Mouse (Mus musculus): ENCODE measurements around the gene Ggact. TPM values are rescaled to one million over a fixed set of nuclear protein-coding genes. Genes with fewer than 3 reads are reported as not detected.

Gene Ggact
- polyA plus RNA-seq, 1 experiment from 2014 or later = 4.8 TPM

DNA sequence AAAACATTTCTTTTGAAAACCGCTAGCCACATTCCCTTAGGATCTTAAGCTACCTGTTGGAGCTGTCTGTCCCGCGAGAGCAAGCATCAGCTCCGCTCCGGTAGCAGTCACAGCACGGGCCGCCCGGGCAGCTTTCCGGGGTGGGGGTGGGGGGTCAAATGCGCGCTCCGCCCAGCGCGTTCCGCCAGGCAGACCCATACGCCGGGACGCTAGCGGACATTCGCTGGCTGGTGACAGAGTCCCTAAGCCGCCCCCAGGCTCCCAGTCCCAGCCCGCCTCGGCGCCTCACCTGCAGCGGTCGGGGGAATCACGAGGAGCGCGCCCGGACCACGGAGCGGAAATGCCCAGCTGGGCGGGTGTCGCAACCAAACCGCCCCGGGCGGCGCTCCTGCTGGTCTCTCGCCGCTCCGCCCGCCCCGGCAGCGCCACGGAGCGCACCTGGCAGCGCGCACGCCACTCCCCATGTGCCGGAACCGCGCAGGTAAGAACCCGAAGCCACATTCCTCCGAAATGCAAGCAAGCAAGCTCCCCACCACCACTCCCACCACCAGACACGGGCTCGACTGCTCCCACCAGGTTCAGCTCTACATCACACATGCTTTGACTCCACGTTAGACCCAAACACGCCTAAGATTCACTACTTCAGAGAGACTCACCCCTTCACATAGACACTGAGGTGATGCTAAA lies 602 bp downstream of the Ggact start:
- peak overlapping the region; percentile 49 for H3K4me3 ChIP-seq
- H3K27me3 ChIP-seq = peaks cover 12% of the 10 kb centered on the region; the same call in 1 of the 2 replicates
- peak; percentile 83 for ATAC-seq (replicated peaks)
- no peaks in the 10 kb centered on the region; the same call in 1 of the 2 replicates for H3K9me3 ChIP-seq
- H3K4me2 ChIP-seq (replicated peaks) = peak overlapping the region; percentile 88
- peaks cover 10% of the 10 kb centered on the region; the same call in 1 of the 2 replicates for H3K4me1 ChIP-seq
- H3K36me3 ChIP-seq = 0 out of 2 replicates have a peak, but pooled peaks cover 3% of the 10 kb centered on the region
- H3K27ac ChIP-seq (replicated peaks) = no peak overlapping the region
- H3K9ac ChIP-seq (replicated peaks) = peak overlapping the region; percentile 52
- WGBS = under 1% methylated on average over 50 of the region's 58 CpGs

DNA sequence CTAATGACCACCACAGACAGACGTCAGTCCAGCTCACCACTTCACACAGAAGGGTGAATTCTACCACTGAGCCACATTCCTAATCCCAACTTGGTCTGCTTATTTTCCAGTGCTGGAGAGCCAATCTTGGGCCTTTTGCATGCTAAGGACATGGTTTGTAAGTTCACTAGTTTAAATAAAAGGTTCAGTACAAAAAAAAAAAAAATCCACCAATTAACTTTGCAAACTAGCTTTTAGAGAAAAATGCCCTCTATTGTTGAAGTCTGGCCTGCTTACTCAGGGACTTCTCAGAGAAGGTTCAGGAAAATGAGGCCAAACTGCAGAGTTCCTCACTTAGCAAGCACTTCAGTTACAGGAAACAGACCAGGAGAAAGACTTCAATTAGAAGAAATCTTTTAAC lies 1.4 kb downstream of the Ggact start:
- peak overlapping the region; percentile 88 for H3K4me2 ChIP-seq (replicated peaks)
- H3K4me3 ChIP-seq = 0 out of 2 replicates have a peak overlapping the region, but pooled peaks have one; percentile 49
- H3K27me3 ChIP-seq = peaks cover 12% of the 10 kb centered on the region; the same call in 1 of the 2 replicates
- 38% methylated on average over 1 of the region's 1 CpGs for WGBS
- no peak for ATAC-seq (replicated peaks)
- H3K27ac ChIP-seq (replicated peaks) = no peak overlapping the region
- peaks cover under 1% of the 10 kb centered on the region; the same call in 1 of the 2 replicates for H3K9me3 ChIP-seq
- H3K4me1 ChIP-seq = peaks cover 10% of the 10 kb centered on the region; the same call in 1 of the 2 replicates
- 0 out of 2 replicates have a peak, but pooled peaks cover 3% of the 10 kb centered on the region for H3K36me3 ChIP-seq
- H3K9ac ChIP-seq (replicated peaks) = no peak overlapping the region

DNA sequence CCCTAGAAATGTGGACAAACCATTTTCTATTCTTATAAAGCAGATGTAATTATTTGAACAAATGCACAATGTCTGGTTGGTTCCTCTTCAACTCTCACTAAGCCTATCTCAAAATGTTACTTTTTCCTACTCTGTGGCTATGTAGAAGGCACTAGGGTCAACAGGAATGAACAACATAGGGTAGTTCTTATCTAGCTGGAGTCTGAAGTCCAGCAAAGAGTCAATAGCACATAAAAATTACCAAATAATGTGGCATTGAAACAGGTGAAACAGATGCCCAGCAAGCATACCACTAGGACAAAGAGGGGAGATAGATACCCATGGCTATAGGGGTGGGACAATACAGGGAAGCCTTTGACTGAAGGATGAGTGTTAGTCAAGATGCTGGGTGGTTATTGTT lies 2.3 kb downstream of the Ggact start:
- Histone ChIP-seq H3K9me3 (peaks cover 4% of the 10 kb centered on the region; the same call in 1 of the 2 replicates), H3K27ac (replicated peaks) (no peak overlapping the region), H3K9ac (replicated peaks) (no peak overlapping the region), H3K27me3 (peaks cover 12% of the 10 kb centered on the region; the same call in 1 of the 2 replicates), H3K36me3 (no peaks in the 10 kb centered on the region), H3K4me1 (peaks cover 10% of the 10 kb centered on the region; the same call in 1 of the 2 replicates), H3K4me2 (replicated peaks) (no peak overlapping the region), H3K4me3 (no peak overlapping the region)
- no peak for ATAC-seq (replicated peaks)

GRCm38 (mm10) chr14:122909368-122910091 lies 4.0 kb downstream of the Ggact start:
- Histone ChIP-seq H3K9me3 (peaks cover 4% of the 10 kb centered on the region; the same call in 1 of the 2 replicates), H3K4me2 (replicated peaks) (no peak overlapping the region), H3K4me1 (peaks cover 10% of the 10 kb centered on the region; the same call in 1 of the 2 replicates), H3K4me3 (no peak overlapping the region), H3K27ac (replicated peaks) (no peak overlapping the region), H3K36me3 (no peaks in the 10 kb centered on the region), H3K27me3 (peaks cover 12% of the 10 kb centered on the region; the same call in 1 of the 2 replicates), H3K9ac (replicated peaks) (no peak overlapping the region)
- no peak for ATAC-seq (replicated peaks)
- WGBS = 91% methylated on average over 5 of the region's 5 CpGs

DNA sequence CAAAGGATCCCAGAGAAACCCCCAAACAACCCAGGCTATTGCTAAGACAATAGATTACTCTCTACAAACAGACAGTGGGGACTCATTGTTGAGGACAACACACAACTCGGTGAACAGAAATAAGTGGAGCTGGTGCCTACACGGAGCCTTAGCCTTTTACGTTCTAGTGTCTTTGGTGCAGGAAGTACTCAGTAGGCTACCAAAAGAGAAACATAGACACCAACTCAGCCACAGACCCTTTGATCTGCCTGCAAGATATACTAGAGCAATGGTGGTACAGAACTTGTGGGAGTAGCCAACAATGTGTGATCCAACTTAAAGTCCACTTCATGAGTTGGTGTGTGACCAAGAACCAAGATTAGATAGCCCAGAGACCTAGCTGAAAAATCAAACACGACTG lies 5.5 kb downstream of the Ggact start:
- WGBS = 97% methylated on average over 4 of the region's 4 CpGs
- Histone ChIP-seq H3K4me1 (peaks cover 11% of the 10 kb centered on the region), H3K36me3 (no peaks in the 10 kb centered on the region), H3K4me2 (replicated peaks) (no peak overlapping the region), H3K27ac (replicated peaks) (no peak overlapping the region), H3K4me3 (no peak overlapping the region), H3K9ac (replicated peaks) (no peak overlapping the region), H3K9me3 (peaks cover 4% of the 10 kb centered on the region; the same call in 1 of the 2 replicates), H3K27me3 (peaks cover 4% of the 10 kb centered on the region; the same call in 1 of the 2 replicates)
- no peak for ATAC-seq (replicated peaks)

DNA sequence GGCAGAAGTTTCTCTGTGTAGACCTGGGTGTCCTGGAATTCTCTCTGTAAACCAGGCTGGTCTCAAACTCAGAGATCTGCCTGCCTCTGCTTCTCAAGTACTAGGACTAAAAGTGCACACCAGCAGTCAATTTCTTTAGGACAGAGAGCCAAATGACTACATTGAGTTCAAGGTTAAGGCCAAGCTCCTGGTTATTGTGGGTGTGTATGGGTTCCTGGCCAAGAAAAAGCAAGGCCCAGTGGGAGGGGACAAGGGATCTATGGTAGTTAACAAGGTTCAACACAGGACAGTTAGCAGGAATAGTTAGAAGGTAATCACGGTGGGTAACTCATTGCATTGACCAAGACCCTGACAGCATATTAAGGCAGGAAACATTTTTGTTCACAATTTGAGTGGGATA lies 8.6 kb downstream of the Ggact start:
- no peaks in the 10 kb centered on the region for H3K27me3 ChIP-seq
- no peak overlapping the region for H3K4me3 ChIP-seq
- peaks cover 4% of the 10 kb centered on the region; the same call in 1 of the 2 replicates for H3K9me3 ChIP-seq
- no peak overlapping the region for H3K27ac ChIP-seq (replicated peaks)
- no peak for ATAC-seq (replicated peaks)
- no peak overlapping the region for H3K9ac ChIP-seq (replicated peaks)
- 97% methylated on average over 1 of the region's 1 CpGs for WGBS
- H3K4me2 ChIP-seq (replicated peaks) = no peak overlapping the region
- peaks cover 20% of the 10 kb centered on the region for H3K4me1 ChIP-seq
- no peaks in the 10 kb centered on the region for H3K36me3 ChIP-seq

DNA sequence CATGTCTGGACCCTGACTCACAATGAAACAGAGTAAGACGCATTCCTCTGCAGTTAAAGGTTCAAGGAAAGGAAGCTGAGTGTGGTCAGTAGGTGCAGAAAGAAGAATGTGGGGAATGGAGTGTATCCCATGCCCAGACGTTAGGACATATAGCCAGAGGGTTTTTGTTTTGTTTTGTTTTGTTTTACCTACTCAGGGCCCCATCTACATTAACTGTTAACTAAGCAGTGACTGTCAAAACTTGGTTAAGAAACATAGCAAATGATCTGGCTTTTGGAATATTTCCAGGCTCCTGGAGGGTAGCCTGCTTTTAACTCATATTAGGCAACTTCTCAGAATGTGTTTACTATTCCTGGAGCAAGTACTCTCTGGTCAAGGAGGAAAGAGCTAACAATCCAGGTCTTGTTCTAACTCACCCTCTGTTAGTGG lies 9.6 kb downstream of the Ggact start:
- Histone ChIP-seq H3K36me3 (no peaks in the 10 kb centered on the region), H3K4me3 (no peak overlapping the region), H3K4me2 (replicated peaks) (no peak overlapping the region), H3K9ac (replicated peaks) (no peak overlapping the region), H3K9me3 (peaks cover 4% of the 10 kb centered on the region; the same call in 1 of the 2 replicates), H3K4me1 (peaks cover 20% of the 10 kb centered on the region), H3K27me3 (no peaks in the 10 kb centered on the region), H3K27ac (replicated peaks) (no peak overlapping the region)
- no peak for ATAC-seq (replicated peaks)
- 45% methylated on average over 2 of the region's 2 CpGs for WGBS

- H3K4me2 ChIP-seq (replicated peaks) = no peak overlapping the region
- no peaks in the 10 kb centered on the region for H3K27me3 ChIP-seq
- no peak overlapping the region for H3K9ac ChIP-seq (replicated peaks)
- H3K27ac ChIP-seq (replicated peaks) = no peak overlapping the region
- WGBS = 28% methylated on average over 4 of the region's 4 CpGs
- peak; percentile 88 for ATAC-seq (replicated peaks)
- no peaks in the 10 kb centered on the region for H3K36me3 ChIP-seq
- peaks cover 4% of the 10 kb centered on the region; the same call in 1 of the 2 replicates for H3K9me3 ChIP-seq
- H3K4me1 ChIP-seq = peaks cover 20% of the 10 kb centered on the region
- H3K4me3 ChIP-seq = no peak overlapping the region
Observed at GRCm38 (mm10) chr14:122902884-122903283, 10.7 kb downstream of the Ggact start.

DNA sequence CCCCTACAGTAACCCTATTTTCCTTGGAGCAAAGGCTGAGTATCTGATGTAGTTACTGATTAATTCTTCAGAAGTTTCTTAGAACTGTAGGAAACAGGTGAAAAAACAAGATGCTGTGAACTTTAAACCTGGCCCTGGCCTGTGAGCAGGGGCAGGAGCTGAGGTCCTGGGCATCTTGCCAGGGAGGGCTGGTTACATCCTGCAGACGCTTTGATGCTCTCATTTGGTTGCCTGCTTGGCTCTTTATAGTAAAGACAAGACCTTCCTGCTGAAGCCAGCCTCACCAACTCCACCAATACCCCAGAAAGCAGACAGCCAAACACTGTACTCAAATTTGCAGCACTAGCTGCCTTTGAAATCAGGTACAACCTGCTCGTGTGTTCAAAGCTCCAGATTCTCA lies 11.4 kb downstream of the Ggact start:
- Histone ChIP-seq H3K27ac (replicated peaks) (no peak overlapping the region), H3K4me2 (replicated peaks) (no peak overlapping the region), H3K36me3 (no peaks in the 10 kb centered on the region), H3K9ac (replicated peaks) (no peak overlapping the region), H3K4me3 (no peak overlapping the region), H3K9me3 (0 out of 2 replicates have a peak, but pooled peaks cover 3% of the 10 kb centered on the region), H3K27me3 (no peaks in the 10 kb centered on the region; the same call in 1 of the 2 replicates), H3K4me1 (peaks cover 20% of the 10 kb centered on the region)
- no peak for ATAC-seq (replicated peaks)
- whole genome bisulfite sequencing = 45% methylated on average over 2 of the region's 2 CpGs

GRCm38 (mm10) chr14:122901715-122902114 lies 11.8 kb downstream of the Ggact start:
- WGBS = 90% methylated on average over 2 of the region's 2 CpGs
- H3K4me2 ChIP-seq (replicated peaks) = no peak overlapping the region
- no peak overlapping the region for H3K27ac ChIP-seq (replicated peaks)
- H3K9me3 ChIP-seq = no peaks in the 10 kb centered on the region
- no peak overlapping the region for H3K9ac ChIP-seq (replicated peaks)
- no peaks in the 10 kb centered on the region for H3K36me3 ChIP-seq
- peaks cover 20% of the 10 kb centered on the region for H3K4me1 ChIP-seq
- H3K4me3 ChIP-seq = no peak overlapping the region
- H3K27me3 ChIP-seq = no peaks in the 10 kb centered on the region; the same call in 1 of the 2 replicates
- no peak for ATAC-seq (replicated peaks)

DNA sequence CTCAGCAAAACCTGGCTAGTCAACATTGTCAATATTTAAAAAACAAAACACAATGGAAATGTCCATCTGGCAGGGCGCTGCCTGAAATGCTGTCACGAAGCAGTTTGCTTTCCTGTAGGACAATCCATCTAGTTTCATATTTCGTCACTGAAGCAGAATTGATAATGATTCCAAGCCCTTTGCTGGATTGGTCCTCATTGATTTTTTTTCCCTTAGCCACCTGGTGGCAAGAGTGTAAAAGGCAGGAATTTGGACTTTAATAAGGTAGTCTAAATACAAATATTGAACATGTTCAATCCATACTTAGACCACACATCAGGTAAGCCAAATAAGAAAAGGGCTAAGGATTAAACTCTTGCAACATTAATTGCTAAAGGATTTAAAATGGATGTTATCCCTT lies 12.4 kb downstream of the Ggact start:
- Histone ChIP-seq H3K4me1 (peaks cover 20% of the 10 kb centered on the region), H3K36me3 (no peaks in the 10 kb centered on the region), H3K4me2 (replicated peaks) (no peak overlapping the region), H3K9me3 (no peaks in the 10 kb centered on the region), H3K4me3 (no peak overlapping the region), H3K27me3 (no peaks in the 10 kb centered on the region; the same call in 1 of the 2 replicates), H3K27ac (replicated peaks) (no peak overlapping the region), H3K9ac (replicated peaks) (no peak overlapping the region)
- 72% methylated on average over 3 of the region's 3 CpGs for WGBS
- no peak for ATAC-seq (replicated peaks)

GRCm38 (mm10) chr14:122900679-122901078 lies 12.9 kb downstream of the Ggact start:
- Histone ChIP-seq H3K4me2 (replicated peaks) (no peak overlapping the region), H3K9me3 (no peaks in the 10 kb centered on the region), H3K9ac (replicated peaks) (no peak overlapping the region), H3K27ac (replicated peaks) (no peak overlapping the region), H3K4me3 (no peak overlapping the region), H3K36me3 (no peaks in the 10 kb centered on the region), H3K4me1 (peaks cover 20% of the 10 kb centered on the region), H3K27me3 (no peaks in the 10 kb centered on the region; the same call in 1 of the 2 replicates)
- ATAC-seq (replicated peaks) = peak; percentile 71

All from forebrain, embryonic 15.5 days (tissue).